Mouse (Mus musculus) embryo, embryonic 9.5 days (tissue): Measurements from ENCODE around the gene Tgm3.

Experiments used
- DNase-seq: peaks from one replicate; pipeline ENCODE4 v3.0.0-alpha.2; 2017; ENCODE audit errors: extremely low spot score

Gene Tgm3

DNA sequence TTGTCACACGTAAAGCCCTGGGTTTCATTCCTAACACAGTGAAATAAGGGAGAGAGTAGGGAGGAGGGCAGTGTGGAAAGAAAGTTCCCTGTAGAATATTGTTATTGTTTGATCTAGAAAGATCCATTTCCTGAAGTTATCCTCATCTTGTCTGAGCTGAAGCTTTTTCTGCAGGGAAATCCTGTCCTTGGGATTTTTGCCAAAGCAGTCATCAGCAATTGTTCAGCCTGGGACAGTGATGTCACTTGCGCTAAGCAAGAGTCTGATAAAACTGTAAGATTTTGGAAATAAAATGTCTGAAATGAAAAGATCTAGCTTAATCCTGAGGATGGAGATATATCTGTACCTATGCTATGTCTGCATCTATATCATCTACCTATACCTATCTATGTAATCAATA is 58.2 kb downstream of the Tgm3 start:
- DNase-seq = no peak
